Mouse (Mus musculus): ENCODE measurements around the gene Gm39115. TPM values are rescaled to one million over a fixed set of nuclear protein-coding genes. Genes with fewer than 3 reads are reported as not detected.
"Not testable (repeated sequence)": the region's sequence is repeated elsewhere in the genome, so short reads cannot be mapped to it uniquely, and the experiment has no call there.

Gm39115 gene
- polyA plus RNA-seq, 1 experiment from 2014 or later: not detected

GRCm38 (mm10) chr7:142145413-142145940 is 9.6 kb upstream of the Gm39115 start:
- Histone ChIP-seq H3K4me2 (no peak overlapping the region), H3K27ac (replicated peaks) (no peak overlapping the region), H3K9me3 (no peaks in the 10 kb centered on the region), H3K9ac (no peak overlapping the region), H3K4me3 (no peak overlapping the region), H3K4me1 (peaks cover 9% of the 10 kb centered on the region), H3K27me3 (replicated peaks) (peaks cover 7% of the 10 kb centered on the region), H3K36me3 (no peaks in the 10 kb centered on the region)
- 44% methylated on average over 4 of the region's 4 CpGs for WGBS
- no peak for ATAC-seq (ENCODE audit: extremely low read depth, insufficient number of reproducible peaks, low FRiP score, low TSS enrichment)

- ATAC-seq (ENCODE audit: extremely low read depth, insufficient number of reproducible peaks, low FRiP score, low TSS enrichment): no peak
- H3K9ac ChIP-seq: no peak within 1 kb of the TSS
- H3K27me3 ChIP-seq (replicated peaks): peaks cover 7% of the 10 kb centered on the region
- no peaks in the 10 kb centered on the region for H3K36me3 ChIP-seq
- no peak within 1 kb of the TSS for H3K4me2 ChIP-seq
- H3K9me3 ChIP-seq: no peaks in the 10 kb centered on the region
- 49% methylated on average over 1 of the region's 1 CpGs for WGBS
- H3K4me1 ChIP-seq: peaks cover 9% of the 10 kb centered on the region
- H3K27ac ChIP-seq (replicated peaks): no peak within 1 kb of the TSS
- no peak within 1 kb of the TSS for H3K4me3 ChIP-seq
Measured at GRCm38 (mm10) chr7:142144507-142144906, 8.7 kb upstream of the Gm39115 start, which contains the start of gene Gm45337. Gm45337 (minus strand) TSS chr7:142144607.

GRCm38 (mm10) chr7:142143506-142144010 is 7.7 kb upstream of the Gm39115 start:
- H3K4me1 ChIP-seq; H3K4me3 ChIP-seq; H3K27me3 ChIP-seq (replicated peaks); H3K9ac ChIP-seq; H3K9me3 ChIP-seq; H3K27ac ChIP-seq (replicated peaks); H3K4me2 ChIP-seq; H3K36me3 ChIP-seq; ATAC-seq (ENCODE audit: extremely low read depth, insufficient number of reproducible peaks, low FRiP score, low TSS enrichment): not testable (repeated sequence)
- 22% methylated on average over 1 of the region's 1 CpGs for WGBS

- no peak overlapping the region for H3K4me2 ChIP-seq
- no peak overlapping the region for H3K9ac ChIP-seq
- H3K36me3 ChIP-seq: no peaks in the 10 kb centered on the region
- H3K4me1 ChIP-seq: peaks cover 9% of the 10 kb centered on the region
- H3K27ac ChIP-seq (replicated peaks): no peak overlapping the region
- H3K4me3 ChIP-seq: no peak overlapping the region
- WGBS: 3% methylated on average over 1 of the region's 1 CpGs
- ATAC-seq (ENCODE audit: extremely low read depth, insufficient number of reproducible peaks, low FRiP score, low TSS enrichment): no peak
- H3K9me3 ChIP-seq: no peaks in the 10 kb centered on the region
- H3K27me3 ChIP-seq (replicated peaks): peaks cover 7% of the 10 kb centered on the region
Measured at GRCm38 (mm10) chr7:142140696-142141095, 4.9 kb upstream of the Gm39115 start.

GRCm38 (mm10) chr7:142134206-142134995 is 1.4 kb downstream of the Gm39115 start:
- Histone ChIP-seq H3K36me3 (no peaks in the 10 kb centered on the region), H3K9me3 (no peaks in the 10 kb centered on the region), H3K4me3 (no peak overlapping the region), H3K4me1 (no peaks in the 10 kb centered on the region), H3K27me3 (replicated peaks) (peaks cover 12% of the 10 kb centered on the region; the same call in 1 of the 2 replicates), H3K9ac (no peak overlapping the region), H3K27ac (replicated peaks) (no peak overlapping the region), H3K4me2 (no peak overlapping the region)
- ATAC-seq (ENCODE audit: extremely low read depth, insufficient number of reproducible peaks, low FRiP score, low TSS enrichment): no peak
- 39% methylated on average over 4 of the region's 4 CpGs for WGBS

- ATAC-seq (ENCODE audit: extremely low read depth, insufficient number of reproducible peaks, low FRiP score, low TSS enrichment): no peak
- Histone ChIP-seq H3K9me3 (no peaks in the 10 kb centered on the region), H3K4me3 (no peak overlapping the region), H3K27me3 (replicated peaks) (peaks cover 15% of the 10 kb centered on the region; the same call in 1 of the 2 replicates), H3K4me1 (no peaks in the 10 kb centered on the region), H3K36me3 (no peaks in the 10 kb centered on the region), H3K4me2 (no peak overlapping the region), H3K27ac (replicated peaks) (no peak overlapping the region), H3K9ac (no peak overlapping the region)
- 48% methylated on average over 4 of the region's 4 CpGs for WGBS
Measured at GRCm38 (mm10) chr7:142128843-142129242, 7.0 kb downstream of the Gm39115 start.

GRCm38 (mm10) chr7:142120629-142121028 is 15.2 kb downstream of the Gm39115 start, which contains the start of gene Gm45618:
Gm45618 (minus strand) TSS chr7:142120729.
- not testable (repeated sequence) for H3K36me3 ChIP-seq; H3K4me1 ChIP-seq; H3K9me3 ChIP-seq; H3K4me3 ChIP-seq; ATAC-seq (ENCODE audit: extremely low read depth, insufficient number of reproducible peaks, low FRiP score, low TSS enrichment); H3K4me2 ChIP-seq; H3K27ac ChIP-seq (replicated peaks); H3K9ac ChIP-seq
- H3K27me3 ChIP-seq (replicated peaks): peaks cover 19% of the 10 kb centered on the region; the same call in 1 of the 2 replicates
- WGBS: 85% methylated on average over 1 of the region's 1 CpGs

- Histone ChIP-seq H3K9ac (no peak overlapping the region), H3K9me3 (no peaks in the 10 kb centered on the region), H3K36me3 (no peaks in the 10 kb centered on the region), H3K4me3 (no peak overlapping the region), H3K4me1 (no peaks in the 10 kb centered on the region), H3K27ac (replicated peaks) (no peak overlapping the region), H3K27me3 (replicated peaks) (peaks cover 19% of the 10 kb centered on the region; the same call in 1 of the 2 replicates), H3K4me2 (no peak overlapping the region)
- ATAC-seq (ENCODE audit: extremely low read depth, insufficient number of reproducible peaks, low FRiP score, low TSS enrichment): no peak
- WGBS: 14% methylated on average over 5 of the region's 5 CpGs
Measured at GRCm38 (mm10) chr7:142119632-142120031, 16.2 kb downstream of the Gm39115 start.

- Histone ChIP-seq H3K4me3 (no peak overlapping the region), H3K27ac (replicated peaks) (no peak overlapping the region), H3K4me2 (no peak overlapping the region), H3K27me3 (replicated peaks) (peaks cover 14% of the 10 kb centered on the region), H3K36me3 (no peaks in the 10 kb centered on the region), H3K9ac (no peak overlapping the region), H3K4me1 (no peaks in the 10 kb centered on the region), H3K9me3 (no peaks in the 10 kb centered on the region)
- WGBS: 49% methylated on average over 5 of the region's 5 CpGs
- ATAC-seq (ENCODE audit: extremely low read depth, insufficient number of reproducible peaks, low FRiP score, low TSS enrichment): no peak
Measured at GRCm38 (mm10) chr7:142104747-142105146, 31.1 kb downstream of the Gm39115 start.

GRCm38 (mm10) chr7:142097776-142098175 is 38.1 kb downstream of the Gm39115 start:
- Histone ChIP-seq H3K27me3 (replicated peaks) (peaks cover 49% of the 10 kb centered on the region), H3K4me2 (no peak overlapping the region), H3K9me3 (no peaks in the 10 kb centered on the region), H3K27ac (replicated peaks) (no peak overlapping the region), H3K4me1 (peaks cover 28% of the 10 kb centered on the region), H3K9ac (no peak overlapping the region), H3K4me3 (no peak overlapping the region), H3K36me3 (no peaks in the 10 kb centered on the region)
- ATAC-seq (ENCODE audit: extremely low read depth, insufficient number of reproducible peaks, low FRiP score, low TSS enrichment): no peak
- WGBS: 8% methylated on average over 9 of the region's 9 CpGs

GRCm38 (mm10) chr7:142096701-142097100 is 39.1 kb downstream of the Gm39115 start:
- no peak for ATAC-seq (ENCODE audit: extremely low read depth, insufficient number of reproducible peaks, low FRiP score, low TSS enrichment)
- Histone ChIP-seq H3K27me3 (replicated peaks) (peaks cover 49% of the 10 kb centered on the region), H3K4me3 (no peak overlapping the region), H3K4me1 (peaks cover 39% of the 10 kb centered on the region), H3K9ac (no peak overlapping the region), H3K36me3 (no peaks in the 10 kb centered on the region), H3K4me2 (no peak overlapping the region), H3K27ac (replicated peaks) (no peak overlapping the region), H3K9me3 (no peaks in the 10 kb centered on the region)
- WGBS: 58% methylated on average over 4 of the region's 4 CpGs
